In the genomic region with DNA sequence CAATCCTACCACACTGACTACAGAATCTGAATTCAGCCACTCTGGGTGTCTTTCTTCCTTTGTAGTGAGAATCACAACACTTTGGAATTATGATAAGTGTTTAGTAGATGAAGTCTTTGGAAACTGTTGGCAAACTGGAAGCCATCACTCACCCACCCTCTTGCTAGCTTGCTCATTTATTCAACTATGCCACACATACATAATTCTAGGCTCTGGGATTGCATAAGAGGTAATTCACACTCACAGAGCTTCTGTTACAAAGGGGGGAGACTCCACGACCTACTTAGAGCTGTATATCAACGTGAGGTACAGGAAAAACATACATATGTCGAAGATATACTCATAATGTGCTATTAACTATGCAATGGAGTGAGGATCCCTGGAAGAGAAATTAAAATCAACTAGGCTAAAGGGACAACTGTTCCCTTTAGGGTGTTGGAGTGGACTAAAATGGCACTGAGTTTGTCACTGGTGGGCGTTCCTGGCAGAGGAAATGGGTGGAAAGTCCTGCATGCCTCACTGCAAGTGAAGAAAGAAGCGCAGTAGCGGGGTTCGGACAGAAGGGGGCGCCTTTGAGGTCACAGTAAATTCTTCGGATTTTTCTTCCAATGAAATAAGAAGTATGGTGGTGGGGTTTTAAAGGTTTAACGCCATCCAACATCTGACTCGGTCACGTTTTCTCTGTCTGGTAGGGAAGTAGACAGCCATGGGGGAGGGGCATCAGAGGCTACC, we compare ENCODE assay signal across 11 mouse cellular contexts. TPM values are rescaled to one million over a fixed set of nuclear protein-coding genes. Genes with fewer than 3 reads are reported as not detected.
DNase-seq lines count a peak whose midpoint lies in the region; ATAC-seq and TF ChIP-seq lines count a peak whose summit lies in the region.
"Had no signal": no experiment of that assay in that cellular context is flagged by ENCODE, and none has a peak within 500 bp of the region (broad histone marks: within the 10 kb centered on the region; RNA-seq: fewer than 3 reads in every experiment).

No protein-coding gene starts in this region.

- TF ChIP-seq CTCF in left cerebral cortex, adult 2 months (IDR thresholded peaks at IDR 0.05), result peak; percentile 70
- TF ChIP-seq CTCF in E14TG2a.4 (conservative IDR thresholded peaks at IDR 0.05; ENCODE audit: low read length), result peak; percentile 85

- H3K27me3 ChIP-seq in E14TG2a.4 (ENCODE audit: insufficient read depth, low read length), result peaks cover 3% of the 10 kb centered on the region
- H3K27me3 ChIP-seq in hindbrain, embryonic 16.5 days (replicated peaks; ENCODE audit: control insufficient read depth, insufficient read depth, low read length), result no peaks in the 10 kb centered on the region

- H3K4me1 ChIP-seq in E14TG2a.4 (replicated peaks; ENCODE audit: low read depth, low read length), result peaks cover 13% of the 10 kb centered on the region
- peaks cover 8% of the 10 kb centered on the region for H3K4me1 ChIP-seq in hindbrain, embryonic 16.5 days (ENCODE audit: control insufficient read depth, insufficient read depth, low read depth, low read length)

- no peak overlapping the region for H3K4me3 ChIP-seq in left cerebral cortex, adult 2 months
- H3K4me3 ChIP-seq in E14TG2a.4 (replicated peaks; ENCODE audit: low read length), result no peak overlapping the region
- H3K4me3 ChIP-seq in hindbrain, embryonic 16.5 days (ENCODE audit: low read length), result no peak overlapping the region

- 72% methylated on average over 12 of the region's 12 CpGs for WGBS in hindbrain, embryonic 16.5 days

- DNase-seq in left cerebral cortex, adult 2 months (ENCODE audit: extremely low spot score in 1 of 2, low spot score in 2 of 2), result peak; percentile 23 to 64
- no peak for DNase-seq in left cerebral cortex, postnatal 4 days
- peak; percentile 2 for DNase-seq in T-cell, adult 2 months (ENCODE audit: low spot score)
- DNase-seq in layer of hippocampus, adult 9-10 months (ENCODE audit: low spot score), result no peak
- DNase-seq: gastrocnemius, postnatal 36 days; kidney, postnatal 14 days had no signal

- H3K27ac ChIP-seq in left cerebral cortex, adult 2 months, result peak overlapping the region; percentile 32; the same call in 1 of the 2 replicates
- H3K27ac ChIP-seq in hindbrain, embryonic 16.5 days (ENCODE audit: low read depth, low read length), result no peak overlapping the region

- no peaks in the 10 kb centered on the region for H3K9me3 ChIP-seq in E14TG2a.4 (ENCODE audit: low read length)
- H3K9me3 ChIP-seq in hindbrain, embryonic 16.5 days (ENCODE audit: control insufficient read depth, low read length), result no peaks in the 10 kb centered on the region

- H3K4me2 ChIP-seq in hindbrain, embryonic 16.5 days (ENCODE audit: low read length), result no peak overlapping the region

- H3K36me3 ChIP-seq in E14TG2a.4 (ENCODE audit: insufficient read depth, low read length), result no peaks in the 10 kb centered on the region
- no peaks in the 10 kb centered on the region for H3K36me3 ChIP-seq in hindbrain, embryonic 16.5 days (ENCODE audit: control insufficient read depth, insufficient read depth, low read length)

- 0 out of 2 replicates have a peak, but pooled peaks have one; percentile 31 for ATAC-seq in megakaryocyte-erythroid progenitor cell, adult 5-6 weeks (replicated peaks; ENCODE audit: low FRiP score, low TSS enrichment, poor library complexity, severe bottlenecking)
- ATAC-seq in hindbrain, embryonic 16.5 days, result no peak

- no peak overlapping the region for H3K9ac ChIP-seq in hindbrain, embryonic 16.5 days (ENCODE audit: low read depth, low read length)

- intact Hi-C loops in left cerebral cortex, adult 2 months (cut with DNase I), result loop anchor here (1.0 to 5.0 kb wide), 2 partner anchors 41 to 71 kb away; a partner anchor contains a TSS
- intact Hi-C loops in left cerebral cortex, postnatal 4 days (cut with DNase I), result no loop called here

RNA-seq across cellular contexts. Expression of a gene that starts 44.0 kb away (rescaled TPM):
- total RNA-seq in left cerebral cortex, adult 2 months (2021), result under 1 TPM in 1 of 2 experiments, not detected in 1; 0.77 TPM
- 1 to 10 TPM in 1 of 2 experiments, under 1 TPM in 1; 0.56 to 1.3 TPM for total RNA-seq in left cerebral cortex, postnatal 4 days (2021)
- total RNA-seq in megakaryocyte-erythroid progenitor cell, adult 5-6 weeks (2014; fragmentation: Nextera tagmentation), result not detected in 2 replicates
- total RNA-seq in megakaryocyte-erythroid progenitor cell, adult 5-6 weeks (2017), result not detected in 2 replicates
- polyA plus RNA-seq in hindbrain, embryonic 16.5 days (2015; fragmentation: Nextera tagmentation; extraction: Ambion mirVana), result 0.82 and 1.4 TPM in 2 replicates
- total RNA-seq: common myeloid progenitor, adult 5-6 weeks; gastrocnemius, postnatal 36 days; neutrophil, adult 5-6 weeks had no signal

RNA-seq across cellular contexts. Expression of a gene that starts 45.0 kb away (rescaled TPM):
- under 1 TPM; 0.56 to 0.75 TPM for total RNA-seq in left cerebral cortex, adult 2 months (2021)
- total RNA-seq in left cerebral cortex, postnatal 4 days (2021), result under 1 TPM in 1 of 2 experiments, not detected in 1; 0.85 TPM
- 0.15 TPM in 1 of 2 replicates, not detected in the other for total RNA-seq in megakaryocyte-erythroid progenitor cell, adult 5-6 weeks (2014; fragmentation: Nextera tagmentation)
- total RNA-seq in megakaryocyte-erythroid progenitor cell, adult 5-6 weeks (2017), result not detected in 2 replicates
- 0.24 TPM in 2 replicates for polyA plus RNA-seq in hindbrain, embryonic 16.5 days (2015; fragmentation: Nextera tagmentation; extraction: Ambion mirVana)
- total RNA-seq: common myeloid progenitor, adult 5-6 weeks had no signal

Comparison
In these comparisons a context has a peak if more than half of its experiments do, and no peak if none do; other contexts are left out.
1. DNase-seq: peak in left cerebral cortex, adult 2 months (2 of 2) and T-cell, adult 2 months (single experiment); none in left cerebral cortex, postnatal 4 days (single experiment) and layer of hippocampus, adult 9-10 months (single experiment).